ENCODE assay signal across 18 mouse cellular contexts in genomic region chr1:179677031-179677430, GRCm38 (mm10).
"Had no signal": no experiment of that assay in that cellular context is flagged by ENCODE, and none has a peak within 500 bp of the region (broad histone marks: within the 10 kb centered on the region; RNA-seq: fewer than 3 reads in every experiment).

No protein-coding gene starts in this region.

- H3K27ac ChIP-seq: midbrain, embryonic 10.5 days; midbrain, embryonic 12.5 days; neural tube, embryonic 13.5 days; neural tube, embryonic 15.5 days had no signal

- DNase-seq: lung, adult 18-20 months; lung, embryonic 14.5 days; lung, postnatal 10 days; lung, postnatal 4 days; midbrain, embryonic 14.5 days; retina, postnatal 1 day; right cerebral cortex, adult 18-20 months; right cerebral cortex, postnatal 25 days; right cerebral cortex, postnatal 4 days; spleen, adult 18-20 months; thymus, adult 18-20 months; thymus, postnatal 14 days; thymus, postnatal 36 days had no signal

- H3K9me3 ChIP-seq: midbrain, embryonic 10.5 days; midbrain, embryonic 12.5 days; neural tube, embryonic 13.5 days; neural tube, embryonic 15.5 days had no signal

- H3K27me3 ChIP-seq: midbrain, embryonic 12.5 days; neural tube, embryonic 13.5 days; neural tube, embryonic 15.5 days had no signal

- H3K4me3 ChIP-seq: midbrain, embryonic 10.5 days; midbrain, embryonic 12.5 days; myocyte; neural tube, embryonic 13.5 days; neural tube, embryonic 15.5 days had no signal

- H3K4me1 ChIP-seq: midbrain, embryonic 10.5 days; midbrain, embryonic 12.5 days; neural tube, embryonic 13.5 days; neural tube, embryonic 15.5 days had no signal
